Mouse (Mus musculus) thymus, postnatal 10 days (tissue): ENCODE measurements around the gene Pcdh17.

Experiments
- DNase-seq, 2 experiments: peaks; one replicate each; pipeline ENCODE4 v3.0.0; 2021; ENCODE audit warnings: low spot score in 2 of 2

Pcdh17 gene

GRCm38 (mm10) chr14:84443288-84443686 is at the start of gene Pcdh17:
TSS of gene Pcdh17 (plus strand) at chr14:84443563.
- peak; percentile 21 to 41 for DNase-seq

GRCm38 (mm10) chr14:84397137-84397536 is 46.2 kb upstream of the Pcdh17 start:
- no peak for DNase-seq

GRCm38 (mm10) chr14:84424736-84425135 is 18.6 kb upstream of the Pcdh17 start:
- DNase-seq, result no peak

GRCm38 (mm10) chr14:84426616-84427015 is 16.7 kb upstream of the Pcdh17 start:
- DNase-seq, result no peak

GRCm38 (mm10) chr14:84438066-84438770 is 5.1 kb upstream of the Pcdh17 start:
- peak in 1 of 2 experiments; percentile 4 for DNase-seq

- DNase-seq, result no peak
Measured at GRCm38 (mm10) chr14:84440903-84441302, 2.5 kb upstream of the Pcdh17 start.

- DNase-seq, result no peak
Measured at GRCm38 (mm10) chr14:84442528-84443287, 655 bp upstream of the Pcdh17 start.

- no peak for DNase-seq
Measured at GRCm38 (mm10) chr14:84443761-84444160, 398 bp downstream of the Pcdh17 start.

GRCm38 (mm10) chr14:84444276-84444662 is 906 bp downstream of the Pcdh17 start:
- no peak for DNase-seq

GRCm38 (mm10) chr14:84444663-84445502 is 1.5 kb downstream of the Pcdh17 start:
- DNase-seq, result no peak

GRCm38 (mm10) chr14:84445503-84446410 is 2.4 kb downstream of the Pcdh17 start:
- no peak for DNase-seq

- DNase-seq, result no peak
Measured at GRCm38 (mm10) chr14:84446411-84446915, 3.1 kb downstream of the Pcdh17 start.

- no peak for DNase-seq
Measured at GRCm38 (mm10) chr14:84446941-84447641, 3.7 kb downstream of the Pcdh17 start.

GRCm38 (mm10) chr14:84447661-84448380 is 4.5 kb downstream of the Pcdh17 start:
- DNase-seq, result peak in 1 of 2 experiments; percentile 2

- no peak for DNase-seq
Measured at GRCm38 (mm10) chr14:84448381-84448771, 5.0 kb downstream of the Pcdh17 start.

GRCm38 (mm10) chr14:84454074-84454845 is 10.9 kb downstream of the Pcdh17 start:
- no peak for DNase-seq

GRCm38 (mm10) chr14:84475491-84475890 is 32.1 kb downstream of the Pcdh17 start:
- no peak for DNase-seq

GRCm38 (mm10) chr14:84476336-84476735 is 33.0 kb downstream of the Pcdh17 start:
- DNase-seq, result no peak

GRCm38 (mm10) chr14:84476906-84477305 is 33.5 kb downstream of the Pcdh17 start:
- no peak for DNase-seq
